Mouse (Mus musculus) limb, embryonic 14.5 days (tissue): ENCODE data around the gene Plcl1. TPM values are rescaled to one million over a fixed set of nuclear protein-coding genes. Genes with fewer than 3 reads are reported as not detected.
"Not testable (repeated sequence)": the region's sequence is repeated elsewhere in the genome, so short reads cannot be mapped to it uniquely, and the experiment has no call there.

Experiments
- ATAC-seq: fragments of 200-750 bp; cut with Nextera tagmentation; 2 replicates; pipeline ENCODE4 v1.8.0; 2017; ENCODE audit warnings: low read depth, moderate number of reproducible peaks, moderate TSS enrichment; ENCODE audit not compliant: low FRiP score
- DNase-seq: peaks from one replicate; pipeline ENCODE4 v3.0.0-alpha.2; 2015; ENCODE audit warnings: low spot score
- H3K27ac ChIP-seq: fragments of 300-500 bp; sonication (generic); replicated peaks from 2 replicates; pipeline ENCODE4 v1.5.1; 2014; ENCODE audit warnings: low read depth, mild to moderate bottlenecking, low read length, moderate library complexity, mixed read lengths
- H3K27me3 ChIP-seq: fragments of 300-500 bp; sonication (generic); 2 replicates; pipeline ENCODE4 v1.6.1; 2014; ENCODE audit warnings: low read length, mixed read lengths; ENCODE audit not compliant: control insufficient read depth, insufficient read depth
- H3K36me3 ChIP-seq: fragments of 300-500 bp; sonication (generic); 2 replicates; pipeline ENCODE4 v1.6.1; 2014; ENCODE audit warnings: mild to moderate bottlenecking, low read length, moderate library complexity, mixed read lengths; ENCODE audit not compliant: control insufficient read depth, insufficient read depth
- H3K4me1 ChIP-seq: fragments of 300-500 bp; sonication (generic); 2 replicates; pipeline ENCODE4 v1.6.1; 2014; ENCODE audit warnings: antibody characterized with exemption, low read length, mixed read lengths; ENCODE audit not compliant: control insufficient read depth, insufficient read depth
- H3K4me2 ChIP-seq: fragments of 300-500 bp; sonication (generic); replicated peaks from 2 replicates; pipeline ENCODE4 v1.6.1; 2014; ENCODE audit warnings: low read depth, mild to moderate bottlenecking, low read length, moderate library complexity; ENCODE audit not compliant: severe bottlenecking
- H3K4me3 ChIP-seq: fragments of 300-500 bp; sonication (generic); replicated peaks from 2 replicates; pipeline ENCODE4 v1.5.1; 2014; ENCODE audit warnings: low read length
- H3K9ac ChIP-seq: fragments of 300-500 bp; sonication (generic); 2 replicates; pipeline ENCODE4 v1.6.1; 2014; ENCODE audit warnings: mild to moderate bottlenecking, low read depth, low read length, moderate library complexity; ENCODE audit not compliant: severe bottlenecking
- H3K9me3 ChIP-seq: fragments of 300-500 bp; sonication (generic); 2 replicates; pipeline ENCODE4 v1.6.1; 2016; ENCODE audit warnings: low read length; ENCODE audit not compliant: control insufficient read depth
- POLR2A ChIP-seq: fragments of 200-500 bp; IDR thresholded peaks from 2 replicates; pipeline ENCODE4 v1.8.0; 2012; ENCODE audit warnings: inconsistent platforms, mild to moderate bottlenecking, moderate library complexity, borderline replicate concordance; ENCODE audit not compliant: insufficient read depth, insufficient read length; ENCODE audit errors: extremely low read depth
- WGBS: fragments of 180-500 bp; shearing (Covaris S2); extraction: QIAGEN DNeasy Blood & Tissue Kit; methylation state at CpG from one replicate; pipeline ENCODE4 v1.1.7; 2014; 5-methylcytosine and 5-hydroxymethylcytosine counted together
- polyA plus RNA-seq, 2 experiments: library from polyadenylated mRNA; depleted of rRNA in 1 of 2; stranded (reverse) in 1 of 2; unstranded in 1 of 2; fragments of >200 nt; fragmentation: Nextera tagmentation in 1 of 2; extraction: Ambion mirVana in 1 of 2; gene quantifications; 2 replicates each; pipeline versions ENCODE4 v1.2.1 to v1.2.3; 2012 to 2014

The Plcl1 gene
- polyA plus RNA-seq, 2 experiments: 1.8 to 2.3 TPM

GRCm38 (mm10) chr1:55500981-55501682 lies 95.4 kb downstream of the Plcl1 start:
- no peaks in the 10 kb centered on the region for H3K36me3 ChIP-seq
- no peak overlapping the region for H3K4me2 ChIP-seq
- WGBS: 53% methylated on average over 2 of the region's 2 CpGs
- no peak for TF ChIP-seq POLR2A
- no peak overlapping the region for H3K4me3 ChIP-seq
- H3K27me3 ChIP-seq: no peaks in the 10 kb centered on the region
- H3K9me3 ChIP-seq: no peaks in the 10 kb centered on the region
- no peak for ATAC-seq
- H3K27ac ChIP-seq: no peak overlapping the region
- H3K4me1 ChIP-seq: no peaks in the 10 kb centered on the region
- no peak for DNase-seq
- no peak overlapping the region for H3K9ac ChIP-seq

GRCm38 (mm10) chr1:55505811-55506210 lies 100.1 kb downstream of the Plcl1 start:
- no peak overlapping the region for H3K9ac ChIP-seq
- H3K4me1 ChIP-seq: no peaks in the 10 kb centered on the region
- H3K9me3 ChIP-seq: no peaks in the 10 kb centered on the region
- DNase-seq (no peak), ATAC-seq (no peak)
- no peak for TF ChIP-seq POLR2A
- H3K36me3 ChIP-seq: no peaks in the 10 kb centered on the region
- H3K27ac ChIP-seq: no peak overlapping the region
- H3K4me2 ChIP-seq: no peak overlapping the region
- WGBS: 87% methylated on average over 4 of the region's 4 CpGs
- H3K4me3 ChIP-seq: no peak overlapping the region
- H3K27me3 ChIP-seq: no peaks in the 10 kb centered on the region

GRCm38 (mm10) chr1:55507061-55507460 lies 101.3 kb downstream of the Plcl1 start:
- DNase-seq: no peak
- no peak overlapping the region for H3K9ac ChIP-seq
- H3K27ac ChIP-seq: no peak overlapping the region
- no peak overlapping the region for H3K4me3 ChIP-seq
- no peaks in the 10 kb centered on the region for H3K4me1 ChIP-seq
- no peak for TF ChIP-seq POLR2A
- no peaks in the 10 kb centered on the region for H3K36me3 ChIP-seq
- no peaks in the 10 kb centered on the region for H3K27me3 ChIP-seq
- H3K4me2 ChIP-seq: no peak overlapping the region
- ATAC-seq: no peak
- H3K9me3 ChIP-seq: no peaks in the 10 kb centered on the region
- 80% methylated on average over 6 of the region's 6 CpGs for WGBS

- Histone ChIP-seq H3K36me3 (no peaks in the 10 kb centered on the region), H3K9me3 (no peaks in the 10 kb centered on the region), H3K27me3 (no peaks in the 10 kb centered on the region), H3K4me1 (no peaks in the 10 kb centered on the region), H3K27ac (no peak overlapping the region), H3K9ac (no peak overlapping the region), H3K4me2 (no peak overlapping the region), H3K4me3 (no peak overlapping the region)
- no peak for TF ChIP-seq POLR2A
- ATAC-seq: no peak
- DNase-seq: no peak
- WGBS: 84% methylated on average over 1 of the region's 1 CpGs
These were observed 103.9 kb downstream of the Plcl1 start for GRCm38 (mm10) chr1:55509587-55509986.

- DNase-seq (no peak), ATAC-seq (no peak)
- H3K36me3 ChIP-seq: no peaks in the 10 kb centered on the region
- no peak overlapping the region for H3K27ac ChIP-seq
- no peak for TF ChIP-seq POLR2A
- no peak overlapping the region for H3K9ac ChIP-seq
- H3K4me1 ChIP-seq: no peaks in the 10 kb centered on the region
- H3K9me3 ChIP-seq: no peaks in the 10 kb centered on the region
- no peak overlapping the region for H3K4me3 ChIP-seq
- H3K27me3 ChIP-seq: no peaks in the 10 kb centered on the region
- 69% methylated on average over 3 of the region's 3 CpGs for WGBS
- no peak overlapping the region for H3K4me2 ChIP-seq
These were observed 106.4 kb downstream of the Plcl1 start for GRCm38 (mm10) chr1:55512165-55512564.

- H3K4me3 ChIP-seq, H3K9ac ChIP-seq, H3K36me3 ChIP-seq, DNase-seq, H3K4me1 ChIP-seq, H3K27me3 ChIP-seq, H3K4me2 ChIP-seq, ATAC-seq, H3K27ac ChIP-seq, H3K9me3 ChIP-seq: not testable (repeated sequence)
- no CpG with 5 or more reads among the region's 2 CpGs for WGBS
These were observed 107.1 kb downstream of the Plcl1 start for GRCm38 (mm10) chr1:55512799-55513198.
